In genomic region chr13:75786264-75786663, GRCm38 (mm10) we compare ENCODE assay signal across 15 mouse cellular contexts.
"Had no signal": no experiment of that assay in that cellular context is flagged by ENCODE, and none has a peak within 500 bp of the region (broad histone marks: within the 10 kb centered on the region; RNA-seq: fewer than 3 reads in every experiment).

No protein-coding gene starts in this region.

- H3K9ac ChIP-seq: neural tube, embryonic 13.5 days; neural tube, embryonic 15.5 days; stomach, embryonic 15.5 days had no signal

- H3K9me3 ChIP-seq: neural tube, embryonic 13.5 days; neural tube, embryonic 15.5 days; stomach, embryonic 15.5 days had no signal

- H3K36me3 ChIP-seq: neural tube, embryonic 13.5 days; neural tube, embryonic 15.5 days; stomach, embryonic 15.5 days had no signal

- H3K4me2 ChIP-seq: neural tube, embryonic 13.5 days; neural tube, embryonic 15.5 days; stomach, embryonic 15.5 days had no signal

- DNase-seq: retina, postnatal 1 day; right cerebral cortex, adult 18-20 months; right cerebral cortex, postnatal 14 days; right cerebral cortex, postnatal 25 days; right cerebral cortex, postnatal 4 days; spleen, adult 18-20 months; thymus, adult 18-20 months; thymus, adult 2 months; thymus, postnatal 14 days; thymus, postnatal 25 days; thymus, postnatal 36 days; thymus, postnatal 4 days had no signal

- H3K4me3 ChIP-seq: neural tube, embryonic 13.5 days; neural tube, embryonic 15.5 days; stomach, embryonic 15.5 days had no signal

- H3K27me3 ChIP-seq: neural tube, embryonic 13.5 days; neural tube, embryonic 15.5 days; stomach, embryonic 15.5 days had no signal

- H3K4me1 ChIP-seq: neural tube, embryonic 13.5 days; neural tube, embryonic 15.5 days; stomach, embryonic 15.5 days had no signal

- H3K27ac ChIP-seq: neural tube, embryonic 13.5 days; neural tube, embryonic 15.5 days; stomach, embryonic 15.5 days had no signal
